8 mouse cellular contexts compared by ENCODE assay signal in the genomic region with DNA sequence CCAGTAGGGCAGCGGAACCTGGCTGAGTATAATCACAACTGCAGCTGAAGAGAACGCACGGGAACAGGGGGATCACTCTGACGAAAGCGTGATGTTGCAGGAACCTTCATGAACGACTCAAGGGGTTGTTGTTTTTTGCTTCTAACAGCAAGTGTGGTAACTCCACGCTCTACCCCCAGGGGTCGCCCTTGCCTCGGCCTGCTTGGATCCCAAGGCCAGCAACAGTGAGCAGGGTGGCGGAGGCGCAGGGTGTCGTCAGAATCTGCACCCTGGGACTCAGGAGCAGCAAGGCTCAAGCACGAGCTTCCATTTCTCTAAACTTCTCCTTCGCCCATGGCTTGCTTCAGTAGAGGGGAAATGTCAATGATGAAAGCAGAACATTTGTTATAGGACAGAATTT. TPM values are rescaled to one million over a fixed set of nuclear protein-coding genes. Genes with fewer than 3 reads are reported as not detected.
DNase-seq lines count a peak whose midpoint lies in the region; ATAC-seq lines count a peak whose summit lies in the region.

No protein-coding gene starts in this region.

- peak; percentile 81 for ATAC-seq in CD4-positive, CD25-positive, alpha-beta regulatory T cell, adult 4 months

- peak; percentile 75 for DNase-seq in adrenal gland, adult 8-10 months
- DNase-seq in embryo, embryonic 11 days, result peak; percentile 81
- peak; percentile 75 to 88 for DNase-seq in heart, adult 9 months (ENCODE audit: low spot score in 2 of 2)
- peak; percentile 90 for DNase-seq in layer of hippocampus, adult 11-12 months (ENCODE audit: low spot score)
- peak; percentile 92 for DNase-seq in lung, postnatal 10 days
- peak; percentile 88 for DNase-seq in retina, embryonic 14.5 days (ENCODE audit: low spot score)
- peak; percentile 76 to 78 for DNase-seq in urinary bladder, adult 18-20 months (ENCODE audit: low spot score in 2 of 2)

RNA-seq across cellular contexts. Expression of a gene that starts 22.1 kb away (rescaled TPM):
- polyA plus RNA-seq in CD4-positive, CD25-positive, alpha-beta regulatory T cell, adult 4 months (2017; shearing (Covaris generic)), result 100 to 1,000 TPM; 473 to 498 TPM
- total RNA-seq in adrenal gland, adult 8-10 months (2022), result 1 to 10 TPM; 4.4 to 8.6 (median 5.9) TPM

RNA-seq across cellular contexts. Expression of a gene that starts 54.1 kb away (rescaled TPM):
- 10 to 100 TPM; 43.2 to 59.6 TPM for polyA plus RNA-seq in CD4-positive, CD25-positive, alpha-beta regulatory T cell, adult 4 months (2017; shearing (Covaris generic))
- total RNA-seq in adrenal gland, adult 8-10 months (2022), result 10 to 100 TPM; 47.0 to 99.8 (median 77.0) TPM

RNA-seq across cellular contexts. Expression of a gene that starts 54.2 kb away (rescaled TPM):
- polyA plus RNA-seq in CD4-positive, CD25-positive, alpha-beta regulatory T cell, adult 4 months (2017; shearing (Covaris generic)), result not detected
- total RNA-seq in adrenal gland, adult 8-10 months (2022), result 10 to 100 TPM in 2 of 4 experiments, 1 to 10 TPM in 2; 9.1 to 14.2 (median 11.2) TPM

Comparison
In these comparisons a context has a peak if more than half of its experiments do, and no peak if none do; other contexts are left out.
1. Peak in every context shown above with its lines: DNase-seq and ATAC-seq.